Mouse (Mus musculus) inflammation-experienced regulatory T-cells, adult 6 months (primary cell): ENCODE measurements around the gene Jhy. TPM values are rescaled to one million over a fixed set of nuclear protein-coding genes. Genes with fewer than 3 reads are reported as not detected.

ENCODE experiments used
- ATAC-seq: one replicate; pipeline ENCODE4 v1.8.0; 2017
- polyA plus RNA-seq, 3 experiments: library from polyadenylated mRNA; unstranded; fragments of 100-300 nt; shearing (Covaris generic); gene quantifications; one replicate each; pipeline ENCODE4 v1.2.1; 2017

Gene Jhy
- polyA plus RNA-seq: not detected

DNA sequence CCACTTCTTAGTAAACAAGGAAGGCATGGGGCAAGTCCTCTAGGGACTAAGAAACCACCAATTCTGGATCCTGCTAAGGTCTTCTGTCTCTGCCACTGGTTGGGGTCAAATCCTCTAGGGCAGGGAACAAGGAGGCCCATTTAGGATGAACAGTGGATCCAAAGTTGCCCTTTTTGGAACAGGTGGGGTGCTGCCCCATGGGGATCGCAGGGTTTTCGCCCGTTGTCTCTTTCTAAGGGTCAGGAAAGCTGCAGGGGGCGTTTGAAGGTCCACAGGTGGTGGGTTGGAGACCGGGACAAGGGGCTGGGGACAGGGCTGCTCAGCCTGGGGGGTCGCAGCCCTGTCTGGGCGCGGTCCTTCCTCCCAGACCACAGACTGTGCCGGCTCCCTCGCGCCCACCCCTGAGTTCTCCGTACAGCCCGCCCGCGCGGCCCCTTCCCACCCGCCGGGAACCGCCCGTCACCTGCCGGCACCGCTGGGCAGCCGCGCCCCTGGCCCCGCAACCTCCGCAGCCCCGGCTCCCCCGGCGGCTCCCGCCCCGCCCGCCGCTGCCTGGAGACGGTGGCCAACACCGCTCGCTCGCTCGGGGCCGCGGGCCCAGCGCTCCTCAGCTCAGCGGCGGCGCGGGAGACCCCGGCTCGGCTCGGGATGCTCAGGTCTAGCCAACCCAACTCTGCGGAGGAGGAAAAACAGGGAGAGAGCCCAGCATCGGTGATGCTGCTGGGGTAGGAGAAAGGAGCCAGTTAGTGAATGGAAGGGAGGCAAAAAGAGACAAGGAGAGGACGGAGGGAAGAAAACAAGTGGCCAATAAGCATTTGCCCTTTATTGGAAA, at the start of gene Jhy:
Gene Jhy (minus strand): TSS at position 533 of the 832 bp plus-strand sequence.
- ATAC-seq: no peak

DNA sequence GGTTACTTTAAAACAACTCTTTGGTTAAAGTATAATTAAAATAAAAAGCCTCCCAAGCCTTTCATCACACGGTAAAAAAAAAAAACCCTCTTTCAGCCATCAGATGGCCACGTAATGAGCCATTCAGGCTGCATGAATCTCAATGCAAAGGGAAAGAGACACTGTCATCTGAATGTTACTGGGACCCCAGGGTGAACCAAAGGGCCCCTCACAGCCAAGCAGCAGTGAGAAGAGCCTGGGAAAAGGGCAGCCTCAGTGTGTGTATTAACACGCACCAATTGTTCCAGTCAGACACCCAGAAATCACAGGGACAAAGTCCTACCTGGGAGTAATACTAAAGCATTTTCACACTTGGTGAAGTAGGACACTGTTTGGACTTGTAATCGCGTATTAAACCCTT, 48.5 kb upstream of the Jhy start:
- ATAC-seq: no peak

DNA sequence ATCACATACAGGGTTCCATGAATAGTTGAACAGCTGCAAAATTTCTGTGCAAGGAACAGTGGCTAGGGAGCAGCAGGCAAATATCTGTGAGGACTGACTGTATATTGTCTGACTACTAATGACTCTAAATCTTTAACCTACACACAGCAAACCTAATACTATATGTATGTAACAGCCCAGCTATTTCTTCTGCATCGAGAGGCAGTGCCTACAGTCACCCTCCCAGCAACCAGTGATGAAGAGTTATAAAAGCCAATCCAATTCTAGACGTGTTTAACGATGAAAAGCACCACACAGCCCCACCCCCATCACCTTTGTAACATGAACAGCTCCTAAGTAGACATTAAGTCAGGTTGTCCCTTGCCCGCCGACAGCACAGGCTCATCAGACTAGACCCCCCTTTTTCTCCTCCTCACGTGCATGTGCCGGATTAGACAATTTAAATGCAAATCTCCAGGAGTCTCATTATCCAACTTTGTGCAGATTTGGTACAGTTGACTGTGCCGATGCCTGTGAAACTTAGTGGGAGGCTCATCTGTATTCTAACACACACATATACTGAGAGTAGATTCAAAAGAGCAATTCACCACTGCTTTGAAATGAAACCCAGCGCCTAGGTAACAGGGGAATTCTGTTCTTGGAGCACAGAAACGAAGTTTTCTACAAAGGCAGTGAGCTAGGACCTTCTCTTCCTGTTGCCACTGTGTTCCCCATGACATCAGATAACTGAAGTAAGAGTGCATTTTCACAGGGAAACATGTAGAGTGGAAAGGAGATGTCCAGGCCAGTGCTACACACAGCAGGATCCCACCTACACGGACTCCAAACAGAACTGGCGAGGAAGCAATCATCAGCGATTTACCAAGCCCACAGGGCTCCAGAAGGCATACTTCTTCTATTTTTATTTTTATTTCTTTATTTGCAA, 47.9 kb upstream of the Jhy start:
- no peak for ATAC-seq

DNA sequence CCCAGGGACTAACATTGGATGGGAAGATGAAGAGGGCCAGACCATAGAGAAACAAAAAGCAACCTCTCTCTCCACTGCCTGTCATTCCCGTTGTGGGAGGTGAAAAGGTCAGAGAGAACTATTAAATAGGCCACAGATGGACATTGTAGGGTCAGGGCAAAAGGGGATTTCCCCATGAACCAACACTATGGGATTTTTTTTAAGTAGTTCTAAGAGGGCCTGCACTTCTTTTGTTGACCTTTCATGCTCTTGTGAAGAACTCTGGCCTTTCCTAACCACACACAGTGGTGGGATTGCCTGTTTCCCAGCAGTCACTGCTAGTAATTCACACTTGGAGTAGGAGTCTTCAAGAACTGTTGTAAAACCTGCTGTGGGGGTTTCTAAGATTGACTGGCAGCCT, 43.9 kb upstream of the Jhy start:
- no peak for ATAC-seq

DNA sequence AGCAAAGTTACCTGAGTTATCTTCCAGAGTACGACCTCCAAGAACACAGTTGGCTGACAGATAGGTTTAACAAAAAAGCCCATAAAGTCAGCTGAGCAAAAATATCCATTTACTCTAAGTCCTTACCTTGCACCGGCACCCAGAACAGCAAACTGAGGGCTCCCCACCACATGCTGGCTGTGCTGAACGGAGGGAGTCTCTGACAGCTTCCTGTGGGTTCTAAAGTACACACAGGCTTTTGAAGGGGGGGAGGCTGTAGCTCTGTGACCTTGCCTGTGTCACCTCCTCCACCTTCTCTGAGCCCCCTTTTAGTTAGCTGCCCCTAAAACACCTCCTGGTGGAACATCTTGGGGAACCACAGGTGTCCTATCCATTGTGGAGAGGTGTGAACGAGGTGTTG, 40.5 kb upstream of the Jhy start, which contains the start of gene Crtam:
Gene Crtam (minus strand): TSS at position 214 of the 400 bp plus-strand sequence.
- no peak for ATAC-seq

DNA sequence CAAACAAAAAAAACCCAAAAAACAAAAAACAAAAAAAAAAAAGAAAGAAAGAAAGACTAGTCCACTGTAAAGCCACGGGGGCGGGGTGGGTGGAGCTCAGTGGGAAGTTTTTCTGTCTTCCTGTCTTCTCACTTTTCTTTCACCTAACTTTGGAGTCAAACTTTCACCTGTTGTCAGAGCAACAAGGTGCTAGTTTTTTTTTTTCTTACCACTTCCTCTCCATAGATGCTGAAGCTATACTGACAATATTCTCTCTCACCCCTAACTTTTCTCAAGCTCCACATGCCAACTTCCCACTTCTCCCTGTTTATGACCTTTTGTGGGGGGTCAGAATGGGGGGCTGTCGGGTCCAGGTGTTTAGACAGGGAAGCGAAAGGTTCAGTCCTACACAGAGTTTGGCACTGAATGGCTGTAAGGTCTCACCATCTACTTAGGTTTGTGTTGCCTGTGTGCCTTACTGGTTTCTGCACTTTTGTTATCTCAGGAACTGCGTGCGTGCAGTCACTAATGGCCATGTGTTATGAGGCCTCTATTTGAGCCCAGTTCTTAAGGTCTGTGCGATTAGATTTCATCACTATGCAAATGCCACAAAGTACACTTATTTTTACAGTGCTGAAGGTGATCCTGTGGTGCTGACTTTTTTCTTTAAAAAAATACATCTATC, 33.3 kb upstream of the Jhy start:
- peak; percentile 93 for ATAC-seq

DNA sequence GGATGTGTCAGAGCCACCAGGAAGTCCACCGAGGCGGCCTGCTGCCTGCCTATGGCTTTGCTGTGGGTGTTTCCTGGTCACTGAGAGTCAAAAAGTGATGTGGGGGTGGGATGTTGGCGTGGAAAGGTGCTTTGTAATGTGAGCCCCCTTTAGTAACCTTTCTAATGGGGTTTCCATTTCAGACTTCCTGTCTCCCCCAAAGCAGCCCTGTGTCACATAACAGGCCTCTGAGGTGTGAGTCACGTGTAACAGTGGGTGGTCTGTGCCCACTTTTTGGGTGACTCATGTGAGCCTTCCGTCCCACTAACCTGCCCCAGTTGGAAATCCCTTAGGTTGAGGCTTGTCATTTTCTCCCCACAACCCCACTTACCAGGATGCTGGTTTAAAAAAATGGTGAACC, 30.2 kb upstream of the Jhy start:
- no peak for ATAC-seq

DNA sequence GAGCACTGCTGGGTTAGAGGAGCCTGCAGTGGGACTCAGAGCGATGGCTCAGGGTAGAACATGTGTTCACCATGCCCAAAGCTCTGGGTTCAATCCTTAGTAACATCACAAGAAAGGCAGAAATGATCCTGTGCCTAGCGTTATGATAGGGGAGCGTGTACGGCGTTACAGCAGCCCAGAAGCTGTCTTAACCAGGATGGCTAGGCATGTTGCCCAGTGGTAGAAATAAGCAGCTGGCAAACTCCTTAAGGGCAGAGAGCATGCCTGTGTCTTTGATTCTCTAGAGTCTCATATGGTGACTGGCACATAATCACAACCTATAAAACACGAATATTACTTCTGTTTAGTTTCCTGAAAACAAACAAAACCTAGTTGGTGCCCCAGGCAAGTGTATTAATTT, 27.6 kb upstream of the Jhy start:
- ATAC-seq: no peak

DNA sequence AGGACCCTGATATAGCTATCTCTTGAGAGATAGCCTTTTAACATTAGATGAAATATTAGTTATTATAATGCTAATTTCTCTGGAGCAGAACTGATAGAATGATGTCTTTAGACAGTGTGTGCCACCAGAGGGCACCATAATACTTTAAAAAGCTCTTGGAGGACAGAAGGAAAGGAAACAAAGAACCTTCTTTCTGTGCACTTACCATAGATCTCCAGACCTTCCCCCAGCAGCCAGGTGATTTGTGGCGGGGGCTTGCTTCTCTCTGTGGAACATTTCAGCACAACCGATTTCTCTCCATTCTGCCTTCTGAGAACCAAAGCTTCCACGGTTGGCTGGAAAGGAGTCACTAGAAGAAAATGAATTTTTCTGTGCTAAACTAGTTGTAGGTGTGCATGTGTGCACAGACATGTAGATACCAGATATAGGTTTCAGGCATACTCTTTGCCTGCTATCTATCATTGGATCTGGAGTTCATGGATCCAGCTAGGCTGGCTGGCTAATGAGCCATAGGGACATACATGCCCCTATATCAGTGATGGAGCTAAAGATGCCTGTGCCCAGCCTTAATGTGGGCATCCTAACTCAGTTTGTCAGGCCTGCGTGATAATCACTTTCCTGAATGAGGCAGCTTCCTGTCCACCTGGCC, 26.1 kb upstream of the Jhy start:
- peak; percentile 69 for ATAC-seq

DNA sequence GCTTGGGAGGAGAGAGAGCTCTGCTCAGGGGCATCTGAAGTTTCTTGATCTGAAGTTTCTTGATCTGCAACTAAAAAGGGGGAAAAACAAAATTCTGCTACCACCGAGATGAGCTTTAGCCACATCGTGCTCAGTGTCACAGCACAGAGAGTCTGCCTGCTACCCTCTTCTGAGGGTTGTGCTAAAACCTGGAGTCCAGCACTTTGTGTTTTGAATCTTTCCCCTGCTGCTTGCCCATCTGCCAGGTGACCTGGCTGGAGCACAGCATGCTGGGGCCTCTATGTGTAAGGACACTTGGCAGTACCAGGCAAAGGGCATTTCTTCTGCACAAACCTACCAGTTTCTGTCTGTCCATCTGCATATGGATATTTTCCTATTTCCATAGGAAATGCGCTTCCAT, 20.4 kb upstream of the Jhy start:
- no peak for ATAC-seq

DNA sequence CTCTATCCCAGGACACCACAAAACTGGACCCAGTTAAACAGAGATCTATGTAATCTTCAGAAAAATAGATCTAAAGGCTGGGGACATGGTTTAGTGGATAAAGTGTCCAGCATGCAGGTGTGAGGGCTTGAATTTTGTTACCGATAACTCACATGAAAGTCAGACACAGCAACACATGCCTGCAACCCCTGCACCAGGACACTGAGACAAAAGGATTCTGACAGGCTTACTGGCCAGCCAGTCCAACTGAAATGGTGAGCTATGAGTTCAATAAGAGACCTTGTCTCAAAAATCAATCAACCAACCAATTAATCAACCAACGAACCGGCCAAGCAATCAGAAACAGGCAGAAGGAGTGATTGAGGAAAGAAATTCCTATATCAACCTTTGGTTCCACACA, 19.8 kb upstream of the Jhy start:
- ATAC-seq: no peak

DNA sequence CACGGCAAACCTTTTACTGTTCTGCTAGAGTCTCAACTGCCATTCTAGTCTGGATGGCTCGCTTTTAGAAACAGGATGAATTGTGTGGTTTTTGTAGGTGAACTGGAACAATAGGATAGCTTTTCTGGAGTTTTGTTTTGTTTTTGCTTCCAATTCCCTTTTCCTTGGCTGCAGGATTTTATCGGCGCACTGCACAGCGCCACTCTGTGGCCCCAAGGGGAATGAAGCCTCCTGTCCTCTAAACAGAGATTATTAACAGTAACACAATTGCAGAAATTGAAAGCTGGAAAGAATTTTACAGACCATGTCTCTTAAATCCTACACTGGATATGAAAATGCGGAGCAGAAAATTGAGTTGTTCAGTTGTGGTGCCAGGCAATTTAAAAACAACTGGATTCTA, 18.6 kb upstream of the Jhy start:
- ATAC-seq: no peak

DNA sequence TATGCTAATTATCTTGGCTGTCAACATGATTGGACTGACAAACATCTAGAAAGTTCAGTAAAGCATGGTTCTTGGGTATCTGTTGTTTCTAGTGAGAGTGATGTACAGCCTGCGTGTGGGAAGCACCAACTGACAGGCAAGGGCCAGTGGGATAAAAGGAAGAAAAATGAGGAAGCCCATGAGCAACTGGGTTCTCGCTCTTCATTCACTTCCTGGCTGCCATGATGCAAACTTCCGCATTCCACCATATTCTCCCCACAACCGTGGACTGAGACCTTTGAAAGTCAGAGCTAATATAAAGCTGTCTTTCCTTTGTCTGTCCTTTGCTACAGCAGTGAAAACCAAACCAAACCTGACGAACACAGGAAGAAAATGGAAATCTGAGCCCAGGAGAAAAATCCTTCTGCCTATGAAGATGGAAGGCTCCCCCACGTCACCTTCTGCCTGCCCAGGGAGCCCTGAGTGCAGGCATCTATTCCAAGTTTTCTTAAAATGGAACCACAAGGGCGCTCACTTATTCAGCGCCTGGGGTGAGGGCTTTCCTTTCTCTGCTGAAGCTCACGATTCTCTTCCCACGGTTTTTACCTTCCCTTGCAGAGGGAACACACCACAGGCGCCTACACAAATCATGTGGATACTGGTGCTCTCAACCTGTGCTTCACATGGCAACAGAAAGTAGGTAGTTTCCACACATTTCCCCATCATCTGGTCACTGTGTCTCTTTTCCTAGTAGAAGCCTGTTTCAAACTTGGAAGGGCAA, 10.3 kb upstream of the Jhy start:
- ATAC-seq: no peak

DNA sequence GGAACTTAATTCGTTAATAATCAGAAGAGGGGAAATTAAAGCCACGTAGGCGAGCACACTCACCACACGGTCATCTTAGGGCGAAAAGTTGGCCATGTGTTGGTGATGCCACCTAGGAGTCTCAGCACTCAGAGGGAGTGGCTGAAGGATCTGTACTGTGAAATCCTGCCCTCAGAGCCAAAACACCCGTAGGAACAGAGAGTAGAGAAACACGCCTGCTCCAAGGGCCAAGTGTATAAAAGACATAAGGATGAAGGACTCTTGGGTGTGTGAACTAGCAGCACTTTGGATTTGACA, 448 bp upstream of the Jhy start:
- ATAC-seq: no peak

DNA sequence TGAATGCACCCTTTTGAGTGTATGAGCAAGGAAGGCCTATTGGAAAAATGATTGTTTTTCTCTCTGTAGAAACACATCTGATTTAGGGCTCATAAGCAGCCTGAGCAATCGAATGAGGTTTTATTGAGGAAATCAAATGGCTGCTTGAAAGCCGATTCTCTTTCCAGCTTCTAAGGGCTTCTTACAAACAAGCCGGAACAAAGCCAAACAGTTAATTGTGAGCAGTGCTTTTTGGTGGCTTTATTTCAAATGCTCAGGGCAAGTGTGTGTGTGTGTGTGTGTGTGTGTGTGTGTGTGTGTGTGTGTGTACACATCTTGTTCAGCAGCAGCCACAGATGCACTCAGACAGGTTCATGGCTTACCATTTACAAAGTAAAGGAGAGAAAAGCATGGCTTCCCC, 2.5 kb downstream of the Jhy start:
- ATAC-seq: no peak

DNA sequence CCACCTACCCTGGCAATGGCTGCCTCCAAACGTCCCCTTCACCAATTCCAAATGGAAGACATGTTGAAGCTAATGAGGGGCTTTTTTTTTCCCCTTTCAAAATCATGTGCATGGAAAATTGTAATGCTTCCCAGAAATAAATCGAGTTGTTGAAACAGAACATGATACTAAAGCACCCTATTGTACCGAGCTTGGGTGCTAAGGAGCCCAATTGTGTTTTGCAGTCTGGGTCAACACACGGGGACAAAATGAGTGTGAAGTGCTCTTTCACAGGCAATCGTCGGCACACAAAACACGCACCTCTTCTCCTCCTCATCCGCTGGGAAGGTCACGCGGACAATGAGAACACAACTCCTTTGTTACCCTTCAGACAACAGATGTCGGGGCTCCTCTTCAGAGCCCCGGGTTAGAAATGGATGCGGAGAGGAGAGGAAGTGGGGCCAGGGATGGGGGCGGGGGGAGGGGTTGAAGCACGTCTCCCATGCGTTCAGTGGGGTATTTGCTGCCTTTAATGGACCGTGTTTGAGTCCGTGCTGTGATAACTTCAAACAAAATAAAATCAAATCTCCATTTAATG, 14.8 kb downstream of the Jhy start:
- ATAC-seq: no peak

DNA sequence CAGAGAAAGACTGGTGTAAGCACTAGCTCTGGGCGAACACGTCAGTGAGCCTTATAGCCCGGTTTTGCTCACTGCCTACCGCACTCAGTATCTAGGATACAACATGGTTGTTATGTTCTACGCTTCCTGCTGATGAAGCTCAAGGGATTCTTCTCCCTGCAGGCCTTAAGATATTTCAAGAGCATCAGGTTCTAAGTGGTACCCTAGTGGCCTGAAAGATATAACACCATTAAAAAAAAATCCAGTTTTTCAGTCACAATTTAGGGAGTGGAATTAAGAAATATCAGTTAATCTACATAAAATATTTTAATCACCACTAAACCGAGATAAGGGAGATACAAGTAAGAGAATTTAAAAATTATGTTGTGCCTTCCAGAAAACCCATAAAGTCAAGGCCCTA, 15.4 kb downstream of the Jhy start:
- no peak for ATAC-seq

DNA sequence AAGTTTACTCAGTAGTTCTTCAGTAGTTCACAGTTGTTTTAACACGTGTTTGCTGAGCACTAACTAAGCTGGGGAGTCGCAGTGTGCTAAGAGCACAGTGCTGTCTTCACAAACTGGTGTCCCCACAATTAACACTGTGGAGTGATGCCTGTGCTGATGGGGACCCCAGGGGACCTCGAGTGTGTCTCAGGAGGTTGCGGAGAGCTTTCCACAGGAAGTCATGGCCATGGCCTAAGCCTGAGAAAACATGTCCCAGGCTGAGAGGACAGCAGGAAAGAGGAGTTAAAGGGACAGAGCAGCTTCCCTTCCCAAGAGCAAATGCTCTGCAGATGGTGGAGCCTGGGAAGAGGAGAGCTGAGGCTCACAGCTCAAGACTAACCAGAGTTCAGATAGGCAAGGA, 16.8 kb downstream of the Jhy start:
- no peak for ATAC-seq

DNA sequence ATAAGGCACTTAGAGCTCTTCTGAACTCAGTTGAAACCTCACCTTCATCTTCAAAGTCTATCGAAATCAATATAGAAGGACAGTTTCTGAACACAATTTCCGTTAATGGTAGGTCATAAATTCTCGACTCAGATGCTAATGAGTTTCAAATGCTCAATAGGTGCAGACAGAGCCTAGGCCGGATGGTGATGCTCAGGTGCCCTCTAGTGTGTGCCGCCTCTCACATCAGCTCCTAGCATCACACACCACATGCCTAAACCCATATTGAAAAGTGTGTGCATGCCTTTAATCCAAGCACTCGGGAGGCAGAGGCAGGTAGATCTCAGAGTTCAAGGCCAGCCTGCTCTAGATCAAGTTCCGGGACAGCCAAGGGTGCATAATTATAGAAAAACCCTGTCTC, 26.5 kb downstream of the Jhy start:
- ATAC-seq: no peak

DNA sequence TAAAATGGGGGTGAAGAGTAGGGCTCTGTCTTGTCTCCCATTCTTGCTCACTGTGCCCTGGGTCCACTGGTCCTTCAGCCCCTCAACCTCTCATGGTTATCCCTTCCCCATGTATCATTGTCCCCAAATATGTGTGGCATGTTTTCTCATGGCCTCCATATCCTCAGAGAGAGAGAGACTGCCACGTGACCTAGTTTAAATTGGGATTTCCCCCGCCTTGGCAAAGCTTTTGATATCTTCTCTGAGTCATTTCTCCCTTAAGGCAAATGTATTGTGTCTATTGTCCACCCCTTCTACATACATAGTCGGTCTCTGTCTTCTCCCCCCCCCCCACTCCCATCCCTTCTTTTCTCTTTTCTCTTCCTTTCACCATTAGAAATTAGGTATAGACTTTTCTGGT, 30.6 kb downstream of the Jhy start:
- ATAC-seq: no peak

DNA sequence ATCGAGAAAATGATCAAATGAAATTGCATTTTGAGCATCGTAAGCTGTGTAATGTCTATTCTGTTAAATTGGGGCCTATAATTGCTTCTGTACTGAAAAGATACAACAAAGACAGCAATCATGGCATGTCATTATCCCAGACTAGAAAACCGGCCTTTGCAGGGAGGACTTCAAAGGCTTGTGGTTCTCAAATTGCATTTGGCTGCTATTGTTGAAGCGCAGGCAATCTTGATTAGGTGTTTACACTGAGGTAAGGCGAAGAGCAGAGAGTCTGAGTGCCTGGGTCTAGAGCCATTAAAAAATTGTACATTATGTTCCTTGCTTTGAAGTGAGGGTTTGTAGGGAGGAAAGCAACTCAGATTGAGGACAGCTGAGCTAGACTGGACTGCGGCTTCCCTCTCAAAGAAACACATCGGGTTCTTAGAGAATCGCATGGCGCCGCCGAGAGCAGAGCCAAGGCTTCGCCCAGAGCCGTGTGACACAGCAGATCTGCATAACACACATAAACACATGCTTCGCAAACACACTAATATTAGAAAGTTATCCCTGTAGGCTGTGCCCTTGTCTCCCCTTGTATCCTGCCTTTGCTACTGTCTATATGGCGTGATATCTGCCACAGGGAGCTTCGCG, 36.5 kb downstream of the Jhy start:
- ATAC-seq: no peak
